Mouse (Mus musculus) forebrain, embryonic 16.5 days (tissue): ENCODE measurements around the gene Ubald2. TPM values are rescaled to one million over a fixed set of nuclear protein-coding genes. Genes with fewer than 3 reads are reported as not detected.
"Not testable (repeated sequence)": the region's sequence is repeated elsewhere in the genome, so short reads cannot be mapped to it uniquely, and the experiment has no call there.

Experiments
- ATAC-seq: fragments of 200-750 bp; cut with Nextera tagmentation; 2 replicates; pipeline ENCODE4 v1.8.0; 2017; ENCODE audit warnings: mild to moderate bottlenecking, moderate library complexity
- H3K27ac ChIP-seq: fragments of 300-500 bp; sonication (generic); 2 replicates; pipeline ENCODE4 v1.5.1; 2014; ENCODE audit warnings: low read length, control low read depth
- H3K27me3 ChIP-seq: fragments of 300-500 bp; sonication (generic); replicated peaks from 2 replicates; pipeline ENCODE4 v1.6.1; 2014; ENCODE audit warnings: low read length; ENCODE audit not compliant: control insufficient read depth, insufficient read depth
- H3K36me3 ChIP-seq: fragments of 300-500 bp; sonication (generic); 2 replicates; pipeline ENCODE4 v1.6.1; 2014; ENCODE audit not compliant: control insufficient read depth, insufficient read depth
- H3K4me1 ChIP-seq: fragments of 300-500 bp; sonication (generic); replicated peaks from 2 replicates; pipeline ENCODE4 v1.6.1; 2014; ENCODE audit warnings: low read length; ENCODE audit not compliant: control insufficient read depth, insufficient read depth
- H3K4me2 ChIP-seq: fragments of 300-500 bp; sonication (generic); 2 replicates; pipeline ENCODE4 v1.6.1; 2014; ENCODE audit warnings: mild to moderate bottlenecking, low read length, control low read depth
- H3K4me3 ChIP-seq: fragments of 300-500 bp; sonication (generic); replicated peaks from 2 replicates; pipeline ENCODE4 v1.5.1; 2014; ENCODE audit warnings: mild to moderate bottlenecking, low read length, control low read depth
- H3K9ac ChIP-seq: fragments of 300-500 bp; sonication (generic); replicated peaks from 2 replicates; pipeline ENCODE4 v1.6.1; 2014; ENCODE audit warnings: low read depth, low read length, control low read depth
- H3K9me3 ChIP-seq: fragments of 300-500 bp; sonication (generic); 2 replicates; pipeline ENCODE4 v1.6.1; 2016; ENCODE audit warnings: low read length; ENCODE audit not compliant: control insufficient read depth
- WGBS: fragments of 180-500 bp; shearing (Covaris S2); extraction: QIAGEN DNeasy Blood & Tissue Kit; methylation state at CpG from one replicate; pipeline ENCODE4 v1.1.7; 2014; 5-methylcytosine and 5-hydroxymethylcytosine counted together
- polyA plus RNA-seq: library from polyadenylated mRNA; unstranded; fragments of >200 nt; fragmentation: Nextera tagmentation; extraction: Ambion mirVana; gene quantifications from 2 replicates; pipeline ENCODE4 v1.2.1, GENCODE M21; 2015

Ubald2 gene
- polyA plus RNA-seq, 1 experiment from 2014 or later = 45.1 TPM

DNA sequence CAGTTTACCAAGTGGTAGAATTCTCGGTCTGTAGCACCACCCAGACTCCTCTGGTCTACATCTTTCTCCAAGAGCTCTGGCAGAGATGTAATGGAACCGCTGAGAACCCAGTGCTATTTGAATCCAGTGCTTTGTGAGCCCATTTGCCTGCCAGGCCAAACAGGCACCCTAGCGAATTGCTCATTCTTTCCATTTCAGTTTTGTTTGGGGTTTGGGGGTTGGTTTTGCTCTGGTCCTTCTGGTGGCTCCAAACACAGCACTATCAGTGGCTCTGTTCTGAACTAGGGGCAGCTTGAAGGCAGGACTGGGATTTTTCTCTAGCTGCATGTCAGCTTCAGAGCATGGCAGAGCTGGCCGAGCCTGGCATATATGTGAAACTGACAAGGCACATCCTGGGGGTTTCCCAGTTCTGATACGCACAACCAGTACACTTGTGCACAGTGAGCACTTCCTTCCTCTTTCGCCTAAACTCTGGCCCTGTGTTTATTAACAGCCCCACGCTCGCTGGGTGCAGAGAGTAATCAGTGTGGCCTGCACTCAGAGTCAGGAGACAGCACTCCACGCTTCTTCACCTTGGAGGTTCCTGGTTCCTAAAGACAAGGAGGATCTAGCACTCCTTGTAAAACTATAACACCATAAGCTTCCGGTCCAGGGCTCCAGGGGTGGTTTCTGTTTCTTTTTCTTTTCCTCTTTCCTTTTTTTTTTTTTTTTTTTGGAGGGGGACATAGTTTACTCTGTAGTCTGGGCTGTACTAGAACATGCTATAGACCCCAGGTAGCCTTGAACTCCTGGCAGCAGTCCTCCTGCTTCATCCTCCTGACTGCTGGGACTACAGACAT lies 9.9 kb upstream of the Ubald2 start:
- Histone ChIP-seq H3K36me3 (no peaks in the 10 kb centered on the region), H3K4me2 (no peak overlapping the region), H3K4me1 (no peaks in the 10 kb centered on the region), H3K9ac (no peak overlapping the region), H3K9me3 (no peaks in the 10 kb centered on the region), H3K27ac (no peak overlapping the region), H3K27me3 (no peaks in the 10 kb centered on the region), H3K4me3 (no peak overlapping the region)
- 84% methylated on average over 10 of the region's 10 CpGs for WGBS
- ATAC-seq = no peak

DNA sequence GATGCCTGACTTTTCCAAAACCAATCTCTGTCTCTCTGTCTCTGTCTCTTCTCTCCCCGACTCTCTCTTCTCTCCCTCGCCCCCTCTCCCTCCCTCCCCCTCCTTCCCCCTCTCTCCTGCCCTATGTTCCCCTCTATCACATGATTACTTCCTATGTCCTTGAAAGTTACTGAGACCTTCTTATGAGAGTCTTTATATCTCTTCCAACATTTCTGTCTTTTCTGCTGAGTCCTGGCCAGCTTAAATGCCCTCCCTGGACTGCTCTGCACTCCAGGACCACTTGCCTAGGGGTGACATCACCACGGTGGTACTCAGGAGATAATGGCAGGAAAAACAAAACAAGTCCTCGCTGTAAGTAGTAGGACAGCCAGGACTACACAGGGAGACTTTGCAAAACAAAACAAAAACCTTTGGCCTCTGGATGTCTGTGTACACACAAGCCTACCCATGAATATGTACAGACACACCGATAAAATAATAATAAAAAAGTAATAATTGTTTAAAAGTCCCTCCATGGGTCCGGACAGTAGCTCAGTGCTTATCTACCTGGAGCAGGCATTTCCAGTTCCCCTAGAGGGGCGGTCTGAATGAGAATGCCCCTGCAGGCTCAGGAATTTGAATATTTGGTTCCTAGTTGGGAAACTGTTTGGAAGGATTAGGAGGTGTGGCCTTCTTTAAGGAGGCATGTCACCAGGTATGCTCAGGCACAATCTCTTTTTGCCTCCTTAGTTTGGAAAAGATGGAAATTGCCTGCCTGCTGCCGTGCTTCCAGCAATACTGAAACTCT lies 9.1 kb upstream of the Ubald2 start:
- Histone ChIP-seq H3K27me3 (no peaks in the 10 kb centered on the region), H3K9ac (no peak overlapping the region), H3K4me2 (no peak overlapping the region), H3K4me1 (no peaks in the 10 kb centered on the region), H3K4me3 (no peak overlapping the region), H3K27ac (no peak overlapping the region), H3K36me3 (no peaks in the 10 kb centered on the region), H3K9me3 (no peaks in the 10 kb centered on the region)
- no peak for ATAC-seq
- 57% methylated on average over 8 of the region's 8 CpGs for whole genome bisulfite sequencing

GRCm38 (mm10) chr11:116426328-116426727 lies 7.6 kb upstream of the Ubald2 start:
- not testable (repeated sequence) for H3K4me2 ChIP-seq, H3K4me1 ChIP-seq, H3K4me3 ChIP-seq, H3K36me3 ChIP-seq, H3K27me3 ChIP-seq, H3K9me3 ChIP-seq, ATAC-seq, H3K9ac ChIP-seq, H3K27ac ChIP-seq
- WGBS = 89% methylated on average over 11 of the region's 11 CpGs

DNA sequence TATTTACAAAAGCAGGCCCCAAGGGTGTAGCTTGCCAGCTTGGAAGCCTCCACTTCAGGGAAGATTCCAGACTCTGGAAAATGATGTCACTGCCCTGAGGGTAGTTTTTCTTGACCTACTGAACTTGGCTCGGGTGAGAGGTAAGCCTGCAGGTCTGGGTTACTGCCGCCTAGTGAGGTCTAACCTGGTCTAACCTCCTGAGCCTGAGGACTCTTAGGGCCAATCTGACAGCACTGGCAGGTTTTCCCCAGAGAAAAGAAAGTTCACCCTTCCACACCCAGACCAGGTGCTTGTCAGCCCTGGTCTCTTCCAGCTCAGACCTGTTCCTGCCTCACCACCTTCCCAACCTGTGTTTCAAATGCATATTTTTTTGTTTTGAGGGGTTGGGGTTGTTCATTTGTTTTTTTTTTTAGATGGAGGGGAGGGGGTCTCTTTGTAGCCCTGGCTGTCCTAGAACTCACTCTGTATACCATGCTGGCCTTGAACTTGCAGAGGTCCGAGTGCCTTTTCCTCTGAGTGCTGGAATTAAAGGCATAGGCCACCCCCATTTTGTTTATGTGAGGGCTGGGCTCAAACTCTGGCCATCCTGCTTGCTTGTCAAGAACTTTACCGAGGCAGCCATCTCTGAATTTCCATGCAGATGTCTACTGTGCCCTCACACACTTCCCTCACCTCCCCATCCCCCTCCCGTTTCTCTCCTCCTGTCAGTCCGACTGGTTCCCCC lies 6.9 kb upstream of the Ubald2 start:
- Histone ChIP-seq H3K27me3 (peaks cover 4% of the 10 kb centered on the region; the same call in 1 of the 2 replicates), H3K4me1 (no peaks in the 10 kb centered on the region), H3K36me3 (no peaks in the 10 kb centered on the region), H3K9me3 (no peaks in the 10 kb centered on the region), H3K27ac (no peak overlapping the region), H3K4me2 (no peak overlapping the region), H3K4me3 (no peak overlapping the region), H3K9ac (no peak overlapping the region)
- no peak for ATAC-seq
- WGBS = 72% methylated on average over 6 of the region's 6 CpGs

DNA sequence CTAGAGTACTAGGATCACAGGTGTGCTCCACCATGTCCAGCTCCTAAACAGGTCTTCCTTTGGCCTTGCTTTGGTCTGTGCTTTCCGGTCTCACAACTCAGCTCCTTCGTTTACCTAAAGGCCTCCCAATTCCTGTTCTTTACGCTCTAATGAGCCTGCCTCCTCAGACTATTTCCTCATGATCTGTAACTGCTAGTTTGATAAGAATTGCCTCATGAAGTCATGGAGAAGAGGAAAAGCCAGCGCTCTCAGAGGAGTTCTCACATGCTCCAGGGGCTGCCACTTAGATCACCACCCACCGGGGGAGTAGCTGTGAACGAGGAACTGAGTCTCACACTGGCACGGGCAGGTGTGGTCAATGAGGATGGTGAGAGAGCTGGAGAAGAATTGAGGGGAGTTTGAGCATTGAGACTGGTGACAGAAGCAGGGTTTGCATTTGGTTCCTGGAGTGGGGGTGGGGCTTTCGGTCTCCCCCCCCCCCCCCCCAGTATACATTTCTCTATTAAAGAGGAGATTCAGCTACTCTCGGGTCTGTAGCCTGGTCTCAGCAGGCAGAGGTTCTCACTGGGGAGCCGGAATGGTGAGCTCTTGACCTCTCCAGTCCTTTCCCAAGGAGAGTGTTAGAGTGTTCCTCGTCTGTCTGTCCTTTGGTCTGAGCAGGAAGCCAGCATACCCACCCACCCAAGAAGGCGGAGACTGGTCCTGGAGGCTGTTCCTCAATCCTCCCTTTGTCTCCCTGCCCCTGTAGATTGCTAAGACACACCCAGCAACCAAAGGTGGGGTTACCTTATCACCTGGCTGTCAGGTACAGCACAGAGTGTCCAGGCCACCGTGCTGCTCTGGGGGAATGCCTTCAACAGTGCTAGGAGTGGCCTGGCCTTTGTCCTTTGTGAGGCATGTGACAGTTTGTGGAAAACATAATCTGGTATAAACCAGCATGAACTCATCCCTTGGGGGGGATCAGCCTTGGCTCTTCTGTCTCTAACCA lies 4.7 kb upstream of the Ubald2 start:
- H3K27me3 ChIP-seq = peaks cover 4% of the 10 kb centered on the region; the same call in 1 of the 2 replicates
- no peak overlapping the region for H3K27ac ChIP-seq
- WGBS = 63% methylated on average over 13 of the region's 13 CpGs
- no peaks in the 10 kb centered on the region for H3K9me3 ChIP-seq
- ATAC-seq = no peak
- no peak overlapping the region for H3K9ac ChIP-seq
- no peak overlapping the region for H3K4me3 ChIP-seq
- no peaks in the 10 kb centered on the region for H3K36me3 ChIP-seq
- no peak overlapping the region for H3K4me2 ChIP-seq
- H3K4me1 ChIP-seq = 0 out of 2 replicates have a peak, but pooled peaks cover 2% of the 10 kb centered on the region

- WGBS = 92% methylated on average over 9 of the region's 9 CpGs
- Histone ChIP-seq H3K36me3 (no peaks in the 10 kb centered on the region), H3K27ac (no peak overlapping the region), H3K4me3 (no peak overlapping the region), H3K9ac (no peak overlapping the region), H3K4me2 (no peak overlapping the region), H3K4me1 (peaks cover 3% of the 10 kb centered on the region), H3K27me3 (peaks cover 4% of the 10 kb centered on the region; the same call in 1 of the 2 replicates), H3K9me3 (no peaks in the 10 kb centered on the region)
- no peak for ATAC-seq
These were observed 3.9 kb upstream of the Ubald2 start for GRCm38 (mm10) chr11:116429862-116430613.

- Histone ChIP-seq H3K9me3 (no peaks in the 10 kb centered on the region), H3K4me3 (no peak overlapping the region), H3K4me1 (peaks cover 11% of the 10 kb centered on the region), H3K27ac (no peak overlapping the region), H3K9ac (no peak overlapping the region), H3K36me3 (no peaks in the 10 kb centered on the region), H3K27me3 (peaks cover 4% of the 10 kb centered on the region; the same call in 1 of the 2 replicates), H3K4me2 (no peak overlapping the region)
- 19% methylated on average over 22 of the region's 22 CpGs for WGBS
- no peak for ATAC-seq
These were observed 3.0 kb upstream of the Ubald2 start for GRCm38 (mm10) chr11:116430723-116431427.
